Mouse (Mus musculus) heart, adult 2 months (tissue): Measurements from ENCODE around the gene Lpcat1.

Source experiments
- CTCF ChIP-seq: fragments of 200-600 bp; IDR thresholded peaks from 2 replicates; pipeline ENCODE4 v1.8.1; 2022; ENCODE audit warnings: antibody characterized with exemption, mild to moderate bottlenecking, moderate library complexity
- POLR2A ChIP-seq: fragments of 200-500 bp; IDR thresholded peaks from 2 replicates; pipeline ENCODE4 v1.6.1; 2011; ENCODE audit warnings: mild to moderate bottlenecking, low read depth, low read length, control low read depth; ENCODE audit not compliant: insufficient read depth

- TF ChIP-seq CTCF (no peak), POLR2A (no peak)
Observed at GRCm38 (mm10) chr13:73496137-73496536, 29.1 kb downstream of the Lpcat1 start.
